Mouse (Mus musculus) liver, embryonic 12.5 days (tissue): ENCODE data around the gene Clspn. TPM values are rescaled to one million over a fixed set of nuclear protein-coding genes. Genes with fewer than 3 reads are reported as not detected.
"Not testable (repeated sequence)": the region's sequence is repeated elsewhere in the genome, so short reads cannot be mapped to it uniquely, and the experiment has no call there.

Experiments used
- ATAC-seq: fragments of 200-750 bp; cut with Nextera tagmentation; 2 replicates; pipeline ENCODE4 v1.8.0; 2017; ENCODE audit warnings: moderate number of reproducible peaks, mild to moderate bottlenecking, moderate library complexity
- H3K27ac ChIP-seq: fragments of 300-500 bp; sonication (generic); 2 replicates; pipeline ENCODE4 v1.5.1; 2016; ENCODE audit warnings: mild to moderate bottlenecking
- H3K27me3 ChIP-seq: fragments of 300-500 bp; sonication (generic); replicated peaks from 2 replicates; pipeline ENCODE4 v1.6.1; 2016; ENCODE audit warnings: mild to moderate bottlenecking, moderate library complexity
- H3K36me3 ChIP-seq: fragments of 300-500 bp; sonication (generic); 2 replicates; pipeline ENCODE4 v1.6.1; 2016; ENCODE audit warnings: mild to moderate bottlenecking, moderate library complexity
- H3K4me1 ChIP-seq: fragments of 300-500 bp; sonication (generic); 2 replicates; pipeline ENCODE4 v1.6.1; 2016
- H3K4me2 ChIP-seq: fragments of 300-500 bp; sonication (generic); 2 replicates; pipeline ENCODE4 v1.6.1; 2016; ENCODE audit warnings: mild to moderate bottlenecking, moderate library complexity
- H3K4me3 ChIP-seq: fragments of 300-500 bp; sonication (generic); 2 replicates; pipeline ENCODE4 v1.5.1; 2016; ENCODE audit warnings: mild to moderate bottlenecking, moderate library complexity
- H3K9ac ChIP-seq: fragments of 300-500 bp; sonication (generic); 2 replicates; pipeline ENCODE4 v1.6.1; 2016; ENCODE audit warnings: mild to moderate bottlenecking, moderate library complexity
- H3K9me3 ChIP-seq: fragments of 300-500 bp; sonication (generic); replicated peaks from 2 replicates; pipeline ENCODE4 v1.6.1; 2016; ENCODE audit warnings: mild to moderate bottlenecking, moderate library complexity
- WGBS: fragments of 180-500 bp; shearing (Covaris S2); methylation state at CpG from one replicate; pipeline ENCODE4 v1.1.7; 2016; ENCODE audit not compliant: insufficient replicate concordance; 5-methylcytosine and 5-hydroxymethylcytosine counted together
- polyA plus RNA-seq: library from polyadenylated mRNA; unstranded; fragments of >200 nt; fragmentation: Nextera tagmentation; extraction: Ambion mirVana; gene quantifications from 2 replicates; pipeline ENCODE4 v1.2.1, GENCODE M21; 2016

Clspn gene
- polyA plus RNA-seq, 1 experiment from 2014 or later = 44.5 TPM

DNA sequence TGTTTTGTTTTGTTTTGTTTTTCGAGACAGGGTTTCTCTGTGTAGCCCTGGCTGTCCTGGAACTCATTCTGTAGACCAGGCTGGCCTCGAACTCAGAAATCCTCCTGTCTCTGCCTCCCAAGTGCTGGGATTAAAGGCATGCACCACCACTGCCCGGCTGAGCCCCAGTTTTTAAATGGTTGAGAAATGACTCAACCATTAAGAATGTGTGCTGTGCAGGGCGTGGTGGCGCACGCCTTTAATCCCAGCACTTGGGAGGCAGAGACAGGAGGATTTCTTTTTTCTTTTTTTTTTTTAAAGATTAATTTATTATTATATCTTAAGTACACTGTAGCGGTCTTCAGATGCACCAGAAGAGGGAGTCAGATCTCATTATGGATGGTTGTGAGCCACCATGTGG, 21.1 kb upstream of the Clspn start:
- not testable (repeated sequence) for H3K9ac ChIP-seq, H3K4me3 ChIP-seq, H3K4me2 ChIP-seq, H3K9me3 ChIP-seq, H3K27ac ChIP-seq, H3K36me3 ChIP-seq, ATAC-seq
- peaks cover 54% of the 10 kb centered on the region for H3K27me3 ChIP-seq
- H3K4me1 ChIP-seq = 0 out of 2 replicates have a peak, but pooled peaks cover 13% of the 10 kb centered on the region
- WGBS = 74% methylated on average over 7 of the region's 7 CpGs

DNA sequence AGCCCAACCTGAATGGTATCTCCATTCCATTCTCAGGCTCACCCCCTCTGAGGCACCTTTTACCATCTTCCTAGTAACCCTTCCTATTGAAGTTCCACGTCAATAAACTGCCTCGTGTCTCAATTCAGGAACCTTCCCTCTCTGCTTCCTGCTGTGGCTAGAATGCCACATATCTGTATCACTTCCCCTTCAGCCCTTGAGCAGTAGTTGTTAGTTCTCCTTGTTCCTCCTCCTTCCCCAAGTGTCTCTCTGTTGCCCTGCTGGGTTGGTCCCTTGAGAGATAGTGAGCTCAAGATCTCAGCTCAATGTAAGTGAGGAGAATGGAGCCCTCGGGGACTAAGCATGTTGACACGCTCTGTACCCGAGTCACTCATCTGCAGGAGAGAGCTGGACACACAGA, 19.9 kb upstream of the Clspn start:
- 0 out of 2 replicates have a peak, but pooled peaks cover 13% of the 10 kb centered on the region for H3K4me1 ChIP-seq
- H3K27me3 ChIP-seq = peaks cover 42% of the 10 kb centered on the region
- no peaks in the 10 kb centered on the region for H3K9me3 ChIP-seq
- ATAC-seq = no peak
- 18% methylated on average over 5 of the region's 5 CpGs for WGBS
- no peak overlapping the region for H3K4me3 ChIP-seq
- no peaks in the 10 kb centered on the region for H3K36me3 ChIP-seq
- peak overlapping the region; percentile 10; the same call in 1 of the 2 replicates for H3K27ac ChIP-seq
- H3K4me2 ChIP-seq = no peak overlapping the region; the same call in 1 of the 2 replicates
- H3K9ac ChIP-seq = no peak overlapping the region

DNA sequence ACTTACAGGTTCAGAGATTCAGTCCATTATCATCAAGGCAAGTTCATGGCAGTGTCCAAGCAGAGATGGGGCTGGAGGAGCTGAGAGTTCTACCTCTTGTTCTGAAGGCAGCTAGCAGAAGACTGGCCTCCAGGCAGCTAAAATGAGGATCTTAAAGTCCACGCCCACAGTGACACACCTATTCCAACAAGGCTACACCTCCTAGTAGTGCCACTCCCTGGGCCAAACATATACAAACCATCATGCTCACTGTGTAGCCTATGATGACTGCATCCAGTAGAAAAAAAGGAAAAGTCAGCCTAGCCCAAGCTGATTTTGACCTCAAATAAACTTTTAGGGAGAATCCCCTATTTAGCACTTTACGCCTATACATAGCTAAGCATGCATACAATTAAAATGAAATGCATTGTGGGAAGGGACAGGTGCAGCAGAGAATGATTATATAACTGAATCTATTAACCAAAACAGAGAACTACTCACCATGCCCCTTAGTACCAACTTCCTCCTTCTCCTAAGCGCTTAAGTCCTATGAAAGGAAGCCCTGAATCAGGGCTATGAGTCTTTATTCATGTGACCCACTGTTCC, 16.2 kb upstream of the Clspn start:
- no peak overlapping the region for H3K9ac ChIP-seq
- WGBS = 41% methylated on average over 3 of the region's 3 CpGs
- ATAC-seq = no peak
- H3K27ac ChIP-seq = no peak overlapping the region
- no peaks in the 10 kb centered on the region for H3K4me1 ChIP-seq
- H3K9me3 ChIP-seq = no peaks in the 10 kb centered on the region
- H3K4me2 ChIP-seq = no peak overlapping the region
- no peak overlapping the region for H3K4me3 ChIP-seq
- peaks cover 9% of the 10 kb centered on the region for H3K27me3 ChIP-seq
- no peaks in the 10 kb centered on the region for H3K36me3 ChIP-seq

DNA sequence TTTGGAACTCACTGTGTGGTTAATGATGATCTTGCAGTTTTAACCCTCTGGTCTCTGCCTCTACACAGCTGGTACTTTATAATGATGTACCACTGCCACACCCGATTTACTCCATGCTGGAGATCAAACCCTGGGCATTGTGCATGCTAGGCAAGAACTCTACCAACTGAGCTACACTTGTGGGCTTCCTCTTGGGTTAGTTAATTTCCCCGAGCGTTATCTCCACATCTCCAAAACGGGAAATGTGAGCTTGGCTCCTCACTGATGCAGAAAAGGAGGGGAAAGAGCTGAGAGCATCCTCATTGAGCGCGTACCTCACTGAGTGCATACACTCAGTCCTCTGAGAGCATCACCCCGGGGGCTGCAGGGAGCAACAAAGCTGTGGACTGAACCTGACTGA, 13.9 kb upstream of the Clspn start:
- Histone ChIP-seq H3K27me3 (peaks cover 3% of the 10 kb centered on the region; the same call in 1 of the 2 replicates), H3K9me3 (no peaks in the 10 kb centered on the region), H3K36me3 (no peaks in the 10 kb centered on the region), H3K9ac (no peak overlapping the region), H3K27ac (no peak overlapping the region), H3K4me1 (no peaks in the 10 kb centered on the region), H3K4me3 (no peak overlapping the region), H3K4me2 (no peak overlapping the region)
- no peak for ATAC-seq
- WGBS = 37% methylated on average over 7 of the region's 7 CpGs

DNA sequence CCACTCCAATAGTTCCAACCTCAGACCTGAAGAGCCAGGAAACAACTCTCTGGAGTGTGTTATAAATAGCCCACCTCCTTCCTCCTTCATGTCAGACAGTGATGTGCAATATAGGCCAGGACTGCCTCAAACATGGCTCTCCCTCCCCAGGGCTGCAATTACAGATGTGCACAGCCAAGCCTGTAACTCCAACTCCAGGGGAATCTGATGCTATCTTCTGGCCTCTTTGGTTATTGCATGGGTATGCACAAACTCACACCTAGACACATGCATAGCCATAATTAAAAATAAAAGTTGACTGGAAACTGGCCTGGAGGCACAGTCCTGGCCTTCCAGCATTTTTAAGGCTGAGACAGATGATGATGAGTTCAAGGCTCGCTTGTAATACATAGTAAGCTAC, 11.7 kb upstream of the Clspn start:
- no peaks in the 10 kb centered on the region for H3K4me1 ChIP-seq
- H3K9me3 ChIP-seq = no peaks in the 10 kb centered on the region
- no peaks in the 10 kb centered on the region for H3K36me3 ChIP-seq
- H3K4me2 ChIP-seq = no peak overlapping the region
- ATAC-seq = no peak
- no peak overlapping the region for H3K4me3 ChIP-seq
- whole genome bisulfite sequencing = 48% methylated on average over 1 of the region's 1 CpGs
- H3K27ac ChIP-seq = no peak overlapping the region
- H3K27me3 ChIP-seq = no peaks in the 10 kb centered on the region
- H3K9ac ChIP-seq = no peak overlapping the region

DNA sequence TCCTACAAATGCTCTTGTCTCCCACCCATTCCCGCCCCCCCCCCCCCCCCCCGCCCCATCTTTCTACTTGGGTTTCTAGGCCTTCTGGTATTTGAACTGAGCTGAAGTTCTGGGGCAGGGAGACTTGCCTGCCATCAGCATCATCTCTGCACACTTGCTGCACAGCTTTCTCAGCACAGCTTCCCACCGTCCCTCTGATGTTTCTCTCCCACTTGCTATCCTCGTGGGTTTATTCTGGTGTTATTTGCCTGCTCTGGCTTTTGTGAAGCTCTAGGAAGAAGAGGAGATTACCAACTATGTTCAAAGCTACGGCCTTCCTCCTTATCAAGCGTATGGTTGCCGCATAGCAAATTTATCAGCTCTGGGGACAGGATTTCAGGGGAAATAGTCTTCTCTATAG, 11.0 kb upstream of the Clspn start:
- no peak overlapping the region for H3K4me3 ChIP-seq
- no peaks in the 10 kb centered on the region for H3K9me3 ChIP-seq
- 68% methylated on average over 6 of the region's 7 CpGs for WGBS
- no peak overlapping the region for H3K4me2 ChIP-seq
- H3K9ac ChIP-seq = no peak overlapping the region
- no peak overlapping the region for H3K27ac ChIP-seq
- H3K4me1 ChIP-seq = no peaks in the 10 kb centered on the region
- no peaks in the 10 kb centered on the region for H3K27me3 ChIP-seq
- ATAC-seq = no peak
- no peaks in the 10 kb centered on the region for H3K36me3 ChIP-seq

DNA sequence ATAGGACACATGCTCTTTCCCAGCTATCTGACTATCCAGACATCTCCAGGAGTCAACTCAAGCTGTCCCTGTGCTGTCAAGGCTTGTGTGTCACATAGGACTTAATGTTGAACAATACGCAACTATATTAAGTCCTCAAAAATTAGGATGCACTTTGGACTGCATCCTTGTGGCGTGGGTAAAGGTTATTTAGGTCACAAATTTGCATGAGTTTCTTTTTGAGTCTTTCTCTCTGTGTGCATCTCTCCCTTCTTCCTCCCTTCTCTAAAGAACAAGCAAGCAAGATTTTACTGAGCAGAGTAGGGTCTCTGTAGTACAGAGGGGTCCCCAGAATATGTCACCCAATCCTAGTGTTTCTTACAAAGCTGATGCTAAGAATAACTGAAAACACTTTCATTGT, 10.6 kb upstream of the Clspn start:
- H3K9ac ChIP-seq = no peak overlapping the region
- no peaks in the 10 kb centered on the region for H3K36me3 ChIP-seq
- no peak for ATAC-seq
- WGBS = 68% methylated on average over 2 of the region's 2 CpGs
- H3K4me2 ChIP-seq = no peak overlapping the region
- H3K27ac ChIP-seq = no peak overlapping the region
- no peak overlapping the region for H3K4me3 ChIP-seq
- H3K9me3 ChIP-seq = no peaks in the 10 kb centered on the region
- 0 out of 2 replicates have a peak, but pooled peaks cover 3% of the 10 kb centered on the region for H3K27me3 ChIP-seq
- H3K4me1 ChIP-seq = no peaks in the 10 kb centered on the region

DNA sequence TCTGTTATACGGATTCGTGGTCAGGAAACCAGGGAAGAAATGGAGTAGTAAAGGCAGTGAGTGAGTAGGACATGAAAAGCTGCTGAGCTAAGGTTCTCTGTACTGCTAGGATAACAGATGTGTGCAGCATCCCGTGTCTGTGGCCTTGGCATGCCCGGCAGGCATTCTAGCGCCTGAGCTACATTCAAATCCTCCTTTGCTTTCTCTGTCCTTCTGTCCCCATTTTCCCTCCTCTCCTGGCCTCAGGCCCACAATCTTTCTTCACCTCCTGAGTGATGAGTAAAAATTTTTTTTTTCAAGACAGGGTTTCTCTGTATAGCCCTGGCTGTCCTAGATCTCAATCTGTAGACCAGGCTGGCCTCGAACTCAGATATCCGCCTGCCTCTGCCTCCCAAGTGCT, 4.6 kb upstream of the Clspn start:
- no peak overlapping the region for H3K27ac ChIP-seq
- no peaks in the 10 kb centered on the region for H3K9me3 ChIP-seq
- H3K27me3 ChIP-seq = 0 out of 2 replicates have a peak, but pooled peaks cover 5% of the 10 kb centered on the region
- H3K36me3 ChIP-seq = no peaks in the 10 kb centered on the region
- WGBS = 70% methylated on average over 7 of the region's 7 CpGs
- H3K4me2 ChIP-seq = no peak overlapping the region
- H3K4me3 ChIP-seq = no peak overlapping the region
- ATAC-seq = no peak
- H3K9ac ChIP-seq = no peak overlapping the region
- peaks cover 13% of the 10 kb centered on the region for H3K4me1 ChIP-seq

DNA sequence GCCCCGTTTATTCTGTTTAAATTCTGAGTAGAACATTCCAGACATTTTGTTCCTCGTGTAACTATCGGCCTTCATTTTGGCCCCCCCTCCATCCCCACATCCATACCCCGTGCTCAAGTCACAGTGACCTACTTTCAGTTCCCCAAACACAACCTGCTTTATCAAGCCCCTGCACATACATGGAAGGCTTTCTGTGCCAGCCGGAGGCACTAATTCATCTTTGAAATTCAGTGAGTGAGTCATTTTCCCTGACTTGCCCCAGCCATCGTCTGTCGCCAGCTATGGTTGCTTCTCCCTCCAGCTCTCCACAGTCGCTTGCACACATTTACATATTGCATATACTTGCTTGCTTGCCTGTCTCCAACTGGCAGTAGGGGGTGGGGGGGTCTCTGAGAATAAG, 3.6 kb upstream of the Clspn start:
- Histone ChIP-seq H3K4me3 (no peak overlapping the region), H3K27me3 (0 out of 2 replicates have a peak, but pooled peaks cover 5% of the 10 kb centered on the region), H3K9me3 (no peaks in the 10 kb centered on the region), H3K4me2 (no peak overlapping the region), H3K36me3 (no peaks in the 10 kb centered on the region), H3K4me1 (peaks cover 14% of the 10 kb centered on the region), H3K9ac (no peak overlapping the region), H3K27ac (no peak overlapping the region)
- ATAC-seq = no peak
- WGBS = 54% methylated on average over 8 of the region's 8 CpGs

DNA sequence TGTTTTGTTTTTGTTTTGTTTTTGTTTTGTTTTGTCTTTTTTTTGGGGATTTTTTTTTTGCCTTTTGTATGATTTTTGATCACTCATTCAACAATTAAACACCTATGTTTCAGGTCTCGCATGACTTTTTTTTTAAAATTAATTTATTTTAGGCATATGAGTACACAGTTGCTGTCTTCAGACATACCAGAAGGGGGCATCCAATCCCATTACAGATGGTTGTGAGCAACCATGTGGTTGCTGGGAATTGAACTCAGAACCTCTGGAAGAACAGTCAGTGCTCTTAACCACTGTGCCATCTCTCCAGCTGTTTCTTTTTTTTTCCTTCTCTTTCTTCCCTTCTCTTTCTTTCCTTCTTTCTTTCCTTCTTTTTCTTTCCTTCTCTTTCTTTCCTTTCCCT, 3.0 kb upstream of the Clspn start:
- no peak for ATAC-seq
- Histone ChIP-seq H3K27me3 (0 out of 2 replicates have a peak, but pooled peaks cover 5% of the 10 kb centered on the region), H3K4me2 (no peak overlapping the region), H3K9ac (no peak overlapping the region), H3K4me1 (peaks cover 20% of the 10 kb centered on the region), H3K36me3 (peaks cover 5% of the 10 kb centered on the region), H3K9me3 (no peaks in the 10 kb centered on the region), H3K27ac (no peak overlapping the region), H3K4me3 (no peak overlapping the region)
- 66% methylated on average over 1 of the region's 1 CpGs for WGBS

DNA sequence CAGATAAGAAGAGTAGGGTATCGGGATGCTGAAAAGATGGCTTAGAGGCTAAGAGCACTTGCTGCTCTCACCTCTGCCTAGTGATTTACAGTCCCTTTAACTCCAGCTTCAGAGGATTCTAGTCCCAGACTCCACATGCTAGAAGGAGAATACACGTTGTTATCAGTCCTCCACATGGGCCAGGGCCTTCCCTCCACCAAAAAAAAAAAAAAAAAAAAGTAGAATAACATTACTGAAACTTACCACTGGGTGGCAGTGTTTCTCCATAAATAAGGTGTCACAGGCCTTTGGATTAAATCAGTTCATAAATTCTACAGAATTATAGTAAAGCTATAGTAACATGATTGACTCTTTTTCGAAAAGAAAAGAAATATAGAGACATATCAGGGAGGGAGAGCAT, 2.3 kb upstream of the Clspn start:
- Histone ChIP-seq H3K9ac (no peak overlapping the region), H3K27ac (no peak overlapping the region), H3K4me1 (peaks cover 25% of the 10 kb centered on the region), H3K4me3 (no peak overlapping the region), H3K36me3 (peaks cover 10% of the 10 kb centered on the region), H3K27me3 (0 out of 2 replicates have a peak, but pooled peaks cover 5% of the 10 kb centered on the region), H3K9me3 (no peaks in the 10 kb centered on the region), H3K4me2 (no peak overlapping the region)
- ATAC-seq = no peak
- 32% methylated on average over 3 of the region's 3 CpGs for WGBS

DNA sequence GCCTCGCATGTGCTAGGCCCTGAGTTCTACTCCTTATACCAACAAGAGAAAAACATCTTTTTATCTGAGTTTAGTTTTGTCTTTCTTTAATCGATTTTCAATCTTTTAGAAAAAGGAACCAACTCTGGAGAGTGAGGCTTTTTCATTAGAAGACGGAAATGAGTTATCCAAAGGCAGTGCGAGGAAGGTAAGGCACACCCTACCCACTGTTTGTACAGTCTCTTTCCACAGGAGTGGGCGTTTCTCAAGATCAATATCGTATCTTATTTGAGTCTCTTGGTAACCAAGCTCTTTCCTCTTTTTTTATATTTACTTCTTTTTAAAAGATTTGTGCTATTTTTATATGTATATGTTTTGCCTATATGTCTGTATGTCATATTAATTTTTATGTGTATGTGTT, 7.1 kb downstream of the Clspn start:
- WGBS = 85% methylated on average over 6 of the region's 6 CpGs
- Histone ChIP-seq H3K36me3 (peaks cover 94% of the 10 kb centered on the region), H3K27ac (no peak overlapping the region), H3K27me3 (no peaks in the 10 kb centered on the region), H3K9ac (no peak overlapping the region), H3K4me3 (no peak overlapping the region), H3K4me1 (peaks cover 16% of the 10 kb centered on the region), H3K9me3 (no peaks in the 10 kb centered on the region), H3K4me2 (no peak overlapping the region)
- ATAC-seq = no peak

DNA sequence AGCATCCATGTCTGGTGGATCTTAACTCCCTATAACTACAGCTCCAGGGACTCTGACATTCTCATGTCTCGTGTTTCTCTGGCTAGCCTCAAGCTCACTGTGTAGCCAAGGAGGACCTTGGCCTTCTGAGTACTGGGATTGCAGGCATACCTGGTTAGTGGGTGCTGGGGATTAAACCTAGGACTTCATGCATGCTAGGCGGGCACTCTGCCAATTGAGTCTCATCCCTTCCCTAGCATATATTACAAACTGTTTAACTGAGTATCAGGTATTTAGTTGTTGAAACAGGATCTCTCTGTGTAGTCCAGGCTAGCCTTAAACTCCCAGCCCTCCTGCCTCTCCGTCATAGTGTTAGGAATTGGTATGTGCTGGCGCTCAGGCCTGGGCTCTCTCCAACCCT, 10.5 kb downstream of the Clspn start:
- Histone ChIP-seq H3K27ac (no peak overlapping the region), H3K4me3 (no peak overlapping the region), H3K36me3 (peaks cover 100% of the 10 kb centered on the region), H3K4me2 (no peak overlapping the region), H3K9me3 (no peaks in the 10 kb centered on the region), H3K4me1 (0 out of 2 replicates have a peak, but pooled peaks cover 6% of the 10 kb centered on the region), H3K9ac (no peak overlapping the region), H3K27me3 (no peaks in the 10 kb centered on the region)
- 94% methylated on average over 4 of the region's 4 CpGs for WGBS
- ATAC-seq = no peak
